Mouse (Mus musculus) c-Kit-positive CD71-negative TER-119-negative erythroid progenitor cells, embryonic 14.5 days (primary cell): ENCODE measurements at regions not wholly inside any gene's neighbourhood (a gene's known extent, or its start where the extent isn't known, plus 50 kb on each side); places are given as distances from the start of the nearest gene placed in this dataset.
A peak's percentile ranks its signal among the peaks of the same experiment; 100 is the strongest.
"Not testable (repeated sequence)": the region's sequence is repeated elsewhere in the genome, so short reads cannot be mapped to it uniquely, and the experiment has no call there.

Experiments used
- DNase-seq: peaks from one replicate; pipeline ENCODE4 v3.0.0-alpha.2; 2013; ENCODE audit warnings: low read depth

GRCm38 (mm10) chr2:108756251-108756650 is 524.3 kb upstream of the Kif18a start:
- no peak for DNase-seq

- no peak for DNase-seq
These were observed 515.8 kb upstream of the Kif18a start for GRCm38 (mm10) chr2:108764703-108765102.

- no peak for DNase-seq
These were observed 514.1 kb upstream of the Kif18a start for GRCm38 (mm10) chr2:108766461-108766860.

- DNase-seq = no peak
These were observed 510.2 kb upstream of the Kif18a start for GRCm38 (mm10) chr2:108770383-108770782.

GRCm38 (mm10) chr2:108783457-108783856 is 497.1 kb upstream of the Kif18a start:
- DNase-seq = no peak

- DNase-seq = no peak
These were observed 495.2 kb upstream of the Kif18a start for GRCm38 (mm10) chr2:108785161-108785957.

GRCm38 (mm10) chr2:108789166-108789565 is 491.4 kb upstream of the Kif18a start:
- DNase-seq = no peak

GRCm38 (mm10) chr2:108795145-108795544 is 485.4 kb upstream of the Kif18a start:
- DNase-seq = no peak

- DNase-seq = peak; percentile 9
These were observed 483.5 kb upstream of the Kif18a start for GRCm38 (mm10) chr2:108796816-108797581.

GRCm38 (mm10) chr2:108812367-108812766 is 468.2 kb upstream of the Kif18a start:
- DNase-seq = no peak

- DNase-seq = no peak
These were observed 467.4 kb upstream of the Kif18a start for GRCm38 (mm10) chr2:108813040-108813566.

- no peak for DNase-seq
These were observed 464.0 kb upstream of the Kif18a start for GRCm38 (mm10) chr2:108816579-108816978.

GRCm38 (mm10) chr2:108824025-108824424 is 456.5 kb upstream of the Kif18a start:
- no peak for DNase-seq

- DNase-seq = no peak
These were observed 454.6 kb upstream of the Kif18a start for GRCm38 (mm10) chr2:108825981-108826380.

- DNase-seq = no peak
These were observed 453.3 kb upstream of the Kif18a start for GRCm38 (mm10) chr2:108827106-108827838.

- no peak for DNase-seq
These were observed 452.4 kb upstream of the Kif18a start for GRCm38 (mm10) chr2:108827974-108828700.

- not testable (repeated sequence) for DNase-seq
These were observed 436.7 kb upstream of the Kif18a start for GRCm38 (mm10) chr2:108843855-108844254.

- no peak for DNase-seq
These were observed 432.5 kb upstream of the Kif18a start for GRCm38 (mm10) chr2:108848051-108848450.

- no peak for DNase-seq
These were observed 426.1 kb upstream of the Kif18a start for GRCm38 (mm10) chr2:108854399-108854798.

GRCm38 (mm10) chr2:108877141-108877540 is 403.4 kb upstream of the Kif18a start:
- no peak for DNase-seq

- DNase-seq = no peak
These were observed 402.9 kb upstream of the Kif18a start for GRCm38 (mm10) chr2:108877676-108878075.
